ENCODE assay signal across 32 mouse cellular contexts in genomic region chr4:146457126-146457525, GRCm38 (mm10). TPM values are rescaled to one million over a fixed set of nuclear protein-coding genes. Genes with fewer than 3 reads are reported as not detected.
A peak's percentile ranks its signal among the peaks of the same experiment; 100 is the strongest.
DNase-seq lines count a peak whose midpoint lies in the region; ATAC-seq lines count a peak whose summit lies in the region.
"Had no signal": no experiment of that assay in that cellular context is flagged by ENCODE, and none has a peak within 500 bp of the region (broad histone marks: within the 10 kb centered on the region; RNA-seq: fewer than 3 reads in every experiment).

No protein-coding gene starts in this region.

- 67% methylated on average over 2 of the region's 2 CpGs for WGBS in forebrain, embryonic 11.5 days
- 52% methylated on average over 2 of the region's 2 CpGs for WGBS in forebrain, embryonic 16.5 days
- 64% methylated on average over 2 of the region's 2 CpGs for WGBS in hindbrain, embryonic 12.5 days
- WGBS in hindbrain, embryonic 13.5 days, result 62% methylated on average over 2 of the region's 2 CpGs
- 59% methylated on average over 2 of the region's 2 CpGs for WGBS in midbrain, embryonic 12.5 days
- WGBS in midbrain, embryonic 15.5 days, result 57% methylated on average over 2 of the region's 2 CpGs

- no peak overlapping the region for H3K9ac ChIP-seq in forebrain, embryonic 11.5 days (ENCODE audit: low read length)
- no peak overlapping the region for H3K9ac ChIP-seq in forebrain, embryonic 16.5 days (replicated peaks; ENCODE audit: low read depth, low read length)
- no peak overlapping the region for H3K9ac ChIP-seq in hindbrain, embryonic 12.5 days
- no peak overlapping the region for H3K9ac ChIP-seq in hindbrain, embryonic 13.5 days
- H3K9ac ChIP-seq in midbrain, embryonic 12.5 days (replicated peaks), result no peak overlapping the region
- no peak overlapping the region for H3K9ac ChIP-seq in midbrain, embryonic 15.5 days
- H3K9ac ChIP-seq: liver, embryonic 14.5 days; lung, embryonic 14.5 days had no signal

- peaks cover 52% of the 10 kb centered on the region for H3K9me3 ChIP-seq in forebrain, embryonic 11.5 days (ENCODE audit: control insufficient read depth, low read length)
- peaks cover 50% of the 10 kb centered on the region for H3K9me3 ChIP-seq in forebrain, embryonic 16.5 days (ENCODE audit: control insufficient read depth, low read length)
- peaks cover 69% of the 10 kb centered on the region for H3K9me3 ChIP-seq in hindbrain, embryonic 12.5 days (replicated peaks)
- peaks cover 73% of the 10 kb centered on the region for H3K9me3 ChIP-seq in hindbrain, embryonic 13.5 days
- peaks cover 65% of the 10 kb centered on the region for H3K9me3 ChIP-seq in midbrain, embryonic 12.5 days
- peaks cover 52% of the 10 kb centered on the region for H3K9me3 ChIP-seq in midbrain, embryonic 15.5 days

- H3K4me2 ChIP-seq in forebrain, embryonic 11.5 days (ENCODE audit: low read depth, low read length, severe bottlenecking), result no peak overlapping the region
- no peak overlapping the region for H3K4me2 ChIP-seq in forebrain, embryonic 16.5 days (ENCODE audit: low read length)
- no peak overlapping the region for H3K4me2 ChIP-seq in hindbrain, embryonic 12.5 days (replicated peaks)
- H3K4me2 ChIP-seq in hindbrain, embryonic 13.5 days, result no peak overlapping the region
- no peak overlapping the region for H3K4me2 ChIP-seq in midbrain, embryonic 12.5 days (replicated peaks)
- no peak overlapping the region for H3K4me2 ChIP-seq in midbrain, embryonic 15.5 days
- H3K4me2 ChIP-seq: lung, embryonic 14.5 days had no signal

- ATAC-seq in forebrain, embryonic 11.5 days (replicated peaks; ENCODE audit: low FRiP score), result no peak
- ATAC-seq in forebrain, embryonic 16.5 days, result no peak
- peak; percentile 3; the same call in 1 of the 2 replicates for ATAC-seq in hindbrain, embryonic 12.5 days (ENCODE audit: low FRiP score)
- ATAC-seq in hindbrain, embryonic 13.5 days (ENCODE audit: low FRiP score), result no peak
- ATAC-seq in midbrain, embryonic 12.5 days (ENCODE audit: low FRiP score, low read depth), result 0 out of 2 replicates have a peak, but pooled peaks have one; percentile 4
- no peak for ATAC-seq in midbrain, embryonic 15.5 days (replicated peaks)
- ATAC-seq: inflammation-experienced regulatory T-cells, adult 6 months had no signal

- no peaks in the 10 kb centered on the region for H3K4me1 ChIP-seq in forebrain, embryonic 11.5 days (replicated peaks; ENCODE audit: control insufficient read depth, insufficient read depth, low read length)
- no peaks in the 10 kb centered on the region for H3K4me1 ChIP-seq in forebrain, embryonic 16.5 days (replicated peaks; ENCODE audit: control insufficient read depth, insufficient read depth, low read length)
- no peaks in the 10 kb centered on the region for H3K4me1 ChIP-seq in hindbrain, embryonic 12.5 days
- no peaks in the 10 kb centered on the region for H3K4me1 ChIP-seq in hindbrain, embryonic 13.5 days (replicated peaks)
- no peaks in the 10 kb centered on the region for H3K4me1 ChIP-seq in midbrain, embryonic 12.5 days
- no peaks in the 10 kb centered on the region for H3K4me1 ChIP-seq in midbrain, embryonic 15.5 days
- H3K4me1 ChIP-seq: heart, embryonic 10.5 days had no signal

- no peak overlapping the region for H3K27ac ChIP-seq in forebrain, embryonic 11.5 days (ENCODE audit: low read depth, low read length)
- no peak overlapping the region for H3K27ac ChIP-seq in forebrain, embryonic 16.5 days (ENCODE audit: low read length)
- no peak overlapping the region for H3K27ac ChIP-seq in hindbrain, embryonic 12.5 days
- H3K27ac ChIP-seq in hindbrain, embryonic 13.5 days, result no peak overlapping the region
- H3K27ac ChIP-seq in midbrain, embryonic 12.5 days (replicated peaks), result no peak overlapping the region
- H3K27ac ChIP-seq in midbrain, embryonic 15.5 days, result no peak overlapping the region
- H3K27ac ChIP-seq: heart, embryonic 10.5 days; layer of hippocampus, adult 2 months; left cerebral cortex, adult 2 months; liver, embryonic 14.5 days had no signal

- no peak overlapping the region for H3K4me3 ChIP-seq in forebrain, embryonic 11.5 days (ENCODE audit: low read depth, low read length)
- H3K4me3 ChIP-seq in forebrain, embryonic 16.5 days (replicated peaks; ENCODE audit: low read length), result no peak overlapping the region
- H3K4me3 ChIP-seq in hindbrain, embryonic 12.5 days, result no peak overlapping the region
- H3K4me3 ChIP-seq in hindbrain, embryonic 13.5 days, result no peak overlapping the region
- no peak overlapping the region for H3K4me3 ChIP-seq in midbrain, embryonic 12.5 days
- H3K4me3 ChIP-seq in midbrain, embryonic 15.5 days, result no peak overlapping the region
- H3K4me3 ChIP-seq: erythroblast, embryonic 14.5 days; heart, embryonic 10.5 days; layer of hippocampus, adult 2 months; left cerebral cortex, adult 2 months had no signal

- H3K27me3 ChIP-seq in forebrain, embryonic 11.5 days (ENCODE audit: control insufficient read depth, insufficient read depth, low read length), result no peaks in the 10 kb centered on the region
- no peaks in the 10 kb centered on the region for H3K27me3 ChIP-seq in forebrain, embryonic 16.5 days (replicated peaks; ENCODE audit: control insufficient read depth, insufficient read depth, low read length)
- H3K27me3 ChIP-seq in hindbrain, embryonic 12.5 days, result no peaks in the 10 kb centered on the region
- H3K27me3 ChIP-seq in hindbrain, embryonic 13.5 days, result no peaks in the 10 kb centered on the region
- H3K27me3 ChIP-seq in midbrain, embryonic 12.5 days, result no peaks in the 10 kb centered on the region
- no peaks in the 10 kb centered on the region for H3K27me3 ChIP-seq in midbrain, embryonic 15.5 days (replicated peaks)

- no peaks in the 10 kb centered on the region for H3K36me3 ChIP-seq in forebrain, embryonic 11.5 days (ENCODE audit: control insufficient read depth, insufficient read depth, low read length)
- H3K36me3 ChIP-seq in forebrain, embryonic 16.5 days (ENCODE audit: control insufficient read depth, insufficient read depth), result no peaks in the 10 kb centered on the region
- no peaks in the 10 kb centered on the region for H3K36me3 ChIP-seq in hindbrain, embryonic 12.5 days
- peaks cover 18% of the 10 kb centered on the region for H3K36me3 ChIP-seq in hindbrain, embryonic 13.5 days
- 0 out of 2 replicates have a peak, but pooled peaks cover 2% of the 10 kb centered on the region for H3K36me3 ChIP-seq in midbrain, embryonic 12.5 days
- no peaks in the 10 kb centered on the region for H3K36me3 ChIP-seq in midbrain, embryonic 15.5 days (replicated peaks)

- intact Hi-C loops in gastrocnemius, postnatal 36 days (cut with DNase I), result no loop called here

- peak; percentile 19 for DNase-seq in forebrain, embryonic 11.5 days (ENCODE audit: low spot score)
- DNase-seq in induced T-regulatory cell, adult 2 months (ENCODE audit: low read depth), result peak; percentile 2
- DNase-seq in gastrocnemius, postnatal 36 days, result no peak
- DNase-seq: adrenal gland, adult 2 months; adrenal gland, postnatal 36 days; cerebellum, adult 18-20 months; cerebellum, postnatal 10 days; heart, postnatal 4 days; kidney, adult 11 months; kidney, postnatal 36 days; lung, embryonic 14.5 days; lung, postnatal 14 days; right cerebral cortex, adult 18-20 months; spleen, adult 18-20 months; thymus, postnatal 14 days had no signal

RNA-seq across cellular contexts. Expression of gene Zfp992, which starts 8.3 kb away (rescaled TPM):
- 3.3 and 4.0 TPM in 2 replicates for polyA plus RNA-seq in forebrain, embryonic 11.5 days (2014; fragmentation: Nextera tagmentation; extraction: Ambion mirVana)
- 1.7 and 1.8 TPM in 2 replicates for polyA plus RNA-seq in forebrain, embryonic 16.5 days (2015; fragmentation: Nextera tagmentation; extraction: Ambion mirVana)
- 3.1 and 3.9 TPM in 2 replicates for polyA plus RNA-seq in hindbrain, embryonic 12.5 days (2016; fragmentation: Nextera tagmentation; extraction: Ambion mirVana)
- polyA plus RNA-seq in hindbrain, embryonic 13.5 days (2015; fragmentation: Nextera tagmentation; extraction: Ambion mirVana), result 2.4 and 2.6 TPM in 2 replicates
- 2.4 and 2.6 TPM in 2 replicates for polyA plus RNA-seq in midbrain, embryonic 12.5 days (2016; fragmentation: Nextera tagmentation; extraction: Ambion mirVana)
- 1.6 and 1.8 TPM in 2 replicates for polyA plus RNA-seq in midbrain, embryonic 15.5 days (2015; fragmentation: Nextera tagmentation; extraction: Ambion mirVana)
- under 1 TPM; 0.62 to 0.64 TPM for total RNA-seq in gastrocnemius, postnatal 36 days (2021)

RNA-seq across cellular contexts. Expression of gene Zfp981, which starts 44.7 kb away (rescaled TPM):
- polyA plus RNA-seq in forebrain, embryonic 11.5 days (2014; fragmentation: Nextera tagmentation; extraction: Ambion mirVana), result not detected in 2 replicates
- polyA plus RNA-seq in forebrain, embryonic 16.5 days (2015; fragmentation: Nextera tagmentation; extraction: Ambion mirVana), result 0.14 TPM in 1 of 2 replicates, not detected in the other
- 0.08 and 0.12 TPM in 2 replicates for polyA plus RNA-seq in hindbrain, embryonic 12.5 days (2016; fragmentation: Nextera tagmentation; extraction: Ambion mirVana)
- 0.13 TPM in 2 replicates for polyA plus RNA-seq in hindbrain, embryonic 13.5 days (2015; fragmentation: Nextera tagmentation; extraction: Ambion mirVana)
- polyA plus RNA-seq in midbrain, embryonic 12.5 days (2016; fragmentation: Nextera tagmentation; extraction: Ambion mirVana), result not detected in 2 replicates
- 0.10 and 0.15 TPM in 2 replicates for polyA plus RNA-seq in midbrain, embryonic 15.5 days (2015; fragmentation: Nextera tagmentation; extraction: Ambion mirVana)
- total RNA-seq in gastrocnemius, postnatal 36 days (2021), result under 1 TPM; 0.12 to 0.18 TPM
- total RNA-seq: common myeloid progenitor, adult 5-6 weeks; left cerebral cortex, adult 2 months had no signal
- polyA plus RNA-seq: adrenal gland, adult 2 months; embryonic facial prominence, embryonic 14.5 days; erythroblast, embryonic 14.5 days; gonadal fat pad, adult 2 months; heart, postnatal 0 days; kidney, embryonic 14.5 days; lung, embryonic 14.5 days; stomach, embryonic 16.5 days had no signal

Comparison
In these comparisons a context has a peak if more than half of its experiments do, and no peak if none do; other contexts are left out.
1. ATAC-seq: peak in hindbrain, embryonic 12.5 days (single experiment) and midbrain, embryonic 12.5 days (single experiment); none in forebrain, embryonic 11.5 days (single experiment), forebrain, embryonic 16.5 days (single experiment), hindbrain, embryonic 13.5 days (single experiment) and midbrain, embryonic 15.5 days (single experiment).
2. DNase-seq: peak in forebrain, embryonic 11.5 days (single experiment) and induced T-regulatory cell, adult 2 months (single experiment); none in gastrocnemius, postnatal 36 days (0 of 2).